In genomic region chr5:92398153-92398552, GRCm38 (mm10) we compare ENCODE assay signal across 8 mouse cellular contexts. TPM values are rescaled to one million over a fixed set of nuclear protein-coding genes. Genes with fewer than 3 reads are reported as not detected.
DNase-seq lines count a peak whose midpoint lies in the region; ATAC-seq and TF ChIP-seq lines count a peak whose summit lies in the region.

No protein-coding gene starts in this region.

- no peak overlapping the region for H3K4me3 ChIP-seq in bone marrow macrophage, adult 2 months (ENCODE audit: insufficient read depth, low read length)
- H3K4me3 ChIP-seq in embryonic fibroblast, embryonic 13.5 days (ENCODE audit: insufficient read depth, low read length): no peak overlapping the region
- H3K4me3 ChIP-seq in heart, embryonic 12.5 days: no peak overlapping the region
- no peak overlapping the region for H3K4me3 ChIP-seq in kidney, embryonic 16.5 days (ENCODE audit: low read length)
- H3K4me3 ChIP-seq in liver, embryonic 14.5 days (ENCODE audit: insufficient read depth in 1 of 2, low read depth in 2 of 2, low read length in 2 of 2): no peak overlapping the region
- H3K4me3 ChIP-seq in neural tube, embryonic 11.5 days (ENCODE audit: low read depth, low read length): no peak overlapping the region
- no peak overlapping the region for H3K4me3 ChIP-seq in testis, adult 2 months (ENCODE audit: control insufficient read depth, low read depth, low read length)

- H3K27me3 ChIP-seq in heart, embryonic 12.5 days (replicated peaks): peaks cover 11% of the 10 kb centered on the region
- peaks cover 11% of the 10 kb centered on the region for H3K27me3 ChIP-seq in kidney, embryonic 16.5 days (ENCODE audit: insufficient read depth, low read length)
- H3K27me3 ChIP-seq in liver, embryonic 14.5 days (ENCODE audit: control insufficient read depth, insufficient read depth, low read length): peaks cover under 1% of the 10 kb centered on the region
- H3K27me3 ChIP-seq in neural tube, embryonic 11.5 days (ENCODE audit: control insufficient read depth, insufficient read depth, low read length): peaks cover 4% of the 10 kb centered on the region
- no peaks in the 10 kb centered on the region for H3K27me3 ChIP-seq in testis, adult 2 months (ENCODE audit: control insufficient read depth, insufficient read depth, low read length)

- ATAC-seq in heart, embryonic 12.5 days (ENCODE audit: insufficient number of reproducible peaks, low FRiP score): peak; percentile 88
- ATAC-seq in kidney, embryonic 16.5 days (ENCODE audit: low FRiP score, low TSS enrichment): peak; percentile 90
- peak; percentile 49 for ATAC-seq in liver, embryonic 14.5 days (ENCODE audit: insufficient read depth)
- ATAC-seq in neural tube, embryonic 11.5 days (ENCODE audit: insufficient read depth, low FRiP score, low TSS enrichment): peak; percentile 85

- H3K4me1 ChIP-seq in bone marrow macrophage, adult 2 months (ENCODE audit: control insufficient read depth, insufficient read depth, low read length): no peaks in the 10 kb centered on the region
- no peaks in the 10 kb centered on the region for H3K4me1 ChIP-seq in embryonic fibroblast, embryonic 13.5 days (ENCODE audit: control insufficient read depth, insufficient read depth, low read length)
- peaks cover 26% of the 10 kb centered on the region for H3K4me1 ChIP-seq in heart, embryonic 12.5 days (replicated peaks)
- no peaks in the 10 kb centered on the region for H3K4me1 ChIP-seq in kidney, embryonic 16.5 days (ENCODE audit: insufficient read depth, low read length)
- peaks cover 25 to 35% of the 10 kb centered on the region in 2 experiments for H3K4me1 ChIP-seq in liver, embryonic 14.5 days (replicated peaks; ENCODE audit: control insufficient read depth in 2 of 2, insufficient read depth in 2 of 2, low read length in 1 of 2)
- no peaks in the 10 kb centered on the region for H3K4me1 ChIP-seq in neural tube, embryonic 11.5 days (ENCODE audit: control insufficient read depth, insufficient read depth, low read length)
- H3K4me1 ChIP-seq in testis, adult 2 months (ENCODE audit: control insufficient read depth, insufficient read depth, low read length): peaks cover 2% of the 10 kb centered on the region; the same call in 1 of the 2 replicates

- no peaks in the 10 kb centered on the region for H3K36me3 ChIP-seq in heart, embryonic 12.5 days
- no peaks in the 10 kb centered on the region for H3K36me3 ChIP-seq in kidney, embryonic 16.5 days (ENCODE audit: insufficient read depth, low read length)
- no peaks in the 10 kb centered on the region for H3K36me3 ChIP-seq in liver, embryonic 14.5 days (replicated peaks; ENCODE audit: control insufficient read depth, insufficient read depth, low read depth)
- no peaks in the 10 kb centered on the region for H3K36me3 ChIP-seq in neural tube, embryonic 11.5 days (ENCODE audit: control insufficient read depth, insufficient read depth, low read length)
- peaks cover 1% of the 10 kb centered on the region; the same call in 1 of the 2 replicates for H3K36me3 ChIP-seq in testis, adult 2 months (ENCODE audit: control insufficient read depth, insufficient read depth, low read length)

- no peak overlapping the region for H3K9ac ChIP-seq in heart, embryonic 12.5 days
- H3K9ac ChIP-seq in kidney, embryonic 16.5 days (replicated peaks; ENCODE audit: low read length): no peak overlapping the region
- H3K9ac ChIP-seq in liver, embryonic 14.5 days (replicated peaks): no peak overlapping the region
- H3K9ac ChIP-seq in neural tube, embryonic 11.5 days (ENCODE audit: low read length): no peak overlapping the region

- no peak for TF ChIP-seq EP300 in liver, embryonic 14.5 days (IDR thresholded peaks at IDR 0.05; ENCODE audit: low read depth)

- no peak for TF ChIP-seq POLR2A in bone marrow macrophage, adult 2 months (IDR thresholded peaks at IDR 0.05; ENCODE audit: borderline replicate concordance, low read depth, low read length)
- no peak for TF ChIP-seq POLR2A in embryonic fibroblast, embryonic 13.5 days (IDR thresholded peaks at IDR 0.05; ENCODE audit: low read depth, low read length)
- no peak for TF ChIP-seq POLR2A in testis, adult 2 months (IDR thresholded peaks at IDR 0.05; ENCODE audit: control insufficient read depth, low read depth, low read length)

- no peaks in the 10 kb centered on the region for H3K9me3 ChIP-seq in heart, embryonic 12.5 days (replicated peaks)
- no peaks in the 10 kb centered on the region for H3K9me3 ChIP-seq in kidney, embryonic 16.5 days (ENCODE audit: low read length)
- H3K9me3 ChIP-seq in liver, embryonic 14.5 days (ENCODE audit: control insufficient read depth, low read length): no peaks in the 10 kb centered on the region
- no peaks in the 10 kb centered on the region for H3K9me3 ChIP-seq in neural tube, embryonic 11.5 days (ENCODE audit: control insufficient read depth, low read length)

- TF ChIP-seq CTCF in bone marrow macrophage, adult 2 months (IDR thresholded peaks at IDR 0.05; ENCODE audit: low read depth, low read length): peak; percentile 62
- TF ChIP-seq CTCF in embryonic fibroblast, embryonic 13.5 days (IDR thresholded peaks at IDR 0.05; ENCODE audit: borderline replicate concordance, insufficient read depth, low read length): peak; percentile 60
- TF ChIP-seq CTCF in liver, embryonic 14.5 days (IDR thresholded peaks at IDR 0.05; ENCODE audit: low read depth): peak; percentile 96
- peak; percentile 70; the same call in 1 of the 2 replicates for TF ChIP-seq CTCF in testis, adult 2 months (IDR thresholded peaks at IDR 0.05; ENCODE audit: control insufficient read depth, insufficient read depth, insufficient replicate concordance, low read depth, low read length)

- WGBS in heart, embryonic 12.5 days: 22% methylated on average over 5 of the region's 5 CpGs
- WGBS in kidney, embryonic 16.5 days: 19% methylated on average over 5 of the region's 5 CpGs
- 21% methylated on average over 5 of the region's 5 CpGs for WGBS in liver, embryonic 14.5 days (ENCODE audit: insufficient replicate concordance)
- 22% methylated on average over 5 of the region's 5 CpGs for WGBS in neural tube, embryonic 11.5 days

- peak; percentile 43 to 56 for DNase-seq in CD8-positive naive resting alpha-beta T cell, adult 2 months (ENCODE audit: low read depth in 2 of 2, low spot score in 2 of 2)
- DNase-seq in liver, embryonic 14.5 days (ENCODE audit: low read depth in 3 of 3, low spot score in 3 of 3): peak; percentile 65 to 69 (median 69)
- DNase-seq in neural tube, embryonic 11.5 days (ENCODE audit: low spot score): peak; percentile 81

- no peak overlapping the region for H3K4me2 ChIP-seq in heart, embryonic 12.5 days
- no peak overlapping the region for H3K4me2 ChIP-seq in kidney, embryonic 16.5 days (replicated peaks; ENCODE audit: low read depth, low read length)
- no peak overlapping the region for H3K4me2 ChIP-seq in liver, embryonic 14.5 days (ENCODE audit: low read depth)
- H3K4me2 ChIP-seq in neural tube, embryonic 11.5 days (ENCODE audit: low read depth): no peak overlapping the region

- H3K27ac ChIP-seq in bone marrow macrophage, adult 2 months (ENCODE audit: insufficient read depth, low read depth, low read length): no peak overlapping the region
- no peak overlapping the region for H3K27ac ChIP-seq in embryonic fibroblast, embryonic 13.5 days (ENCODE audit: insufficient read depth, low read length)
- H3K27ac ChIP-seq in heart, embryonic 12.5 days (ENCODE audit: poor library complexity, severe bottlenecking): no peak overlapping the region
- no peak overlapping the region for H3K27ac ChIP-seq in kidney, embryonic 16.5 days (ENCODE audit: low read length)
- no peak overlapping the region for H3K27ac ChIP-seq in liver, embryonic 14.5 days
- no peak overlapping the region for H3K27ac ChIP-seq in neural tube, embryonic 11.5 days (ENCODE audit: low read depth, low read length)
- peak overlapping the region; percentile 33; the same call in 1 of the 2 replicates for H3K27ac ChIP-seq in testis, adult 2 months (ENCODE audit: control insufficient read depth, insufficient read depth, low read depth, low read length)

RNA-seq across cellular contexts. Expression of gene Nup54, which starts 36.9 kb away (rescaled TPM):
- polyA plus RNA-seq in bone marrow macrophage, adult 2 months (2012; ENCODE audit: insufficient read depth, insufficient read length, missing spikeins): 18.9 and 20.4 TPM in 2 replicates
- 31.6 and 44.3 TPM in 2 replicates for polyA plus RNA-seq in embryonic fibroblast, embryonic 13.5 days (2011; ENCODE audit: insufficient read length, low read depth, missing spikeins)
- polyA plus RNA-seq in heart, embryonic 12.5 days (2016; fragmentation: Nextera tagmentation; extraction: Ambion mirVana): 42.6 and 44.6 TPM in 2 replicates
- polyA plus RNA-seq in kidney, embryonic 16.5 days (2015; fragmentation: Nextera tagmentation; extraction: Ambion mirVana): 54.1 and 54.4 TPM in 2 replicates
- 14.5 and 20.7 TPM in 2 replicates for polyA plus RNA-seq in liver, embryonic 14.5 days (2012; rRNA removed)
- polyA plus RNA-seq in liver, embryonic 14.5 days (2014; fragmentation: Nextera tagmentation; extraction: Ambion mirVana): 26.6 and 31.9 TPM in 2 replicates
- 64.2 and 67.0 TPM in 2 replicates for polyA plus RNA-seq in neural tube, embryonic 11.5 days (2014; fragmentation: Nextera tagmentation; extraction: Ambion mirVana)
- polyA plus RNA-seq in testis, adult 2 months (2012; rRNA removed): 11.8 and 15.2 TPM in 2 replicates

RNA-seq across cellular contexts. Expression of gene Cxcl10, which starts 49.5 kb away (rescaled TPM):
- polyA plus RNA-seq in bone marrow macrophage, adult 2 months (2012; ENCODE audit: insufficient read depth, insufficient read length, missing spikeins): 30.4 and 32.0 TPM in 2 replicates
- 6.1 and 7.7 TPM in 2 replicates for polyA plus RNA-seq in embryonic fibroblast, embryonic 13.5 days (2011; ENCODE audit: insufficient read length, low read depth, missing spikeins)
- 0.30 and 0.52 TPM in 2 replicates for polyA plus RNA-seq in heart, embryonic 12.5 days (2016; fragmentation: Nextera tagmentation; extraction: Ambion mirVana)
- polyA plus RNA-seq in kidney, embryonic 16.5 days (2015; fragmentation: Nextera tagmentation; extraction: Ambion mirVana): 1.1 TPM in 2 replicates
- polyA plus RNA-seq in liver, embryonic 14.5 days (2012; rRNA removed): 7.8 and 10.0 TPM in 2 replicates
- polyA plus RNA-seq in liver, embryonic 14.5 days (2014; fragmentation: Nextera tagmentation; extraction: Ambion mirVana): 4.8 and 6.0 TPM in 2 replicates
- polyA plus RNA-seq in neural tube, embryonic 11.5 days (2014; fragmentation: Nextera tagmentation; extraction: Ambion mirVana): 0.59 TPM in 1 of 2 replicates, not detected in the other
- polyA plus RNA-seq in testis, adult 2 months (2012; rRNA removed): 0.76 TPM in 1 of 2 replicates, not detected in the other
